Mouse (Mus musculus) adipocyte (in vitro differentiated cells): Measurements from ENCODE around the gene Sec24d.
A peak's percentile ranks its signal among the peaks of the same experiment; 100 is the strongest.

Experiments used
- DNase-seq: peaks from one replicate; pipeline ENCODE4 v3.0.0-alpha.2; 2016; ENCODE audit warnings: low spot score

Sec24d gene

DNA sequence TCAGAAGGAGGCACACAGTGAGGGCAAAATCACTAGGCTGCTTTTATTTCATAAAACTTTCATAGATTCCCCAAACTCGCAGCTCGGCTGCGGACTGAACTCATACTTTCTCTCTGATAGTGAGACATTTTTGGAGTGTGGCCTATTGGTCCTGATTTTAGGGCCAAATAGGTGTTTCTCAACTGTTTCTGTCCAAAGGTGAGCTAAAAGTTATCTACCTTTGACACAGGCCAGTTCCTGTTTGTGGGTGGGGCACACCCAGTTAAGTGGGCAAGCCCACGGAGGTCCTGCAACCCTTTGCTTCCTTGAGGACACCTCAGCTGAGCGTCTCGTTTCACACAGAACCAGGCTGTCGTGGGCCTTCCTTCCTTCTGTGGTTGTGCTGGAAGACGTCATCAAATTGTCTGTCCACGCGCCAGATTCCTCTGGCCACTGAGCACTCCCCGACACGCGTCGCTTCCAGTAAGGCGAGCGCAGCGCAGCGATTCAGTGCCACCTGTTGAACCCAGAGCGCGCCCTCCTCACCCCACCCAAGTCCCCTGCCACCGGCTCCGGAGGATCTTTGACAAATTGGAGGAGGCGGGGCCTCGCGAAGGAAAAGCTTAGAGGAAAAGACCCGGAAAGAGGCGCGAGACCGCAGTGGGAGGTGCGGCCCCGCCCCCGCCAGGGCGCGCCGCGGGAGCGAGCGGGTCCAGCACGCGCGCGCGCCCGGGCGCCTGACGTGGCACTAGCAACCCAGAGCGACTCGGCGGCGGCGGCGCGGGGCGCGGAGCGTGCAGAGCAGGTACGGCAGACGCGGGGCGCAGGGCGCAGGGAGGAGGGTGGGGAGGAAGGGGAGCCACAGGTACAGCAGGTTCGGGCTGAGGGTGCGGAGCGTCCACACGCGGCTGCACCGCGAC lies at the start of gene Sec24d:
Gene Sec24d, plus strand, starts transcription at position 703 of the 899 bp plus-strand sequence.
- peak; percentile 74 for DNase-seq

DNA sequence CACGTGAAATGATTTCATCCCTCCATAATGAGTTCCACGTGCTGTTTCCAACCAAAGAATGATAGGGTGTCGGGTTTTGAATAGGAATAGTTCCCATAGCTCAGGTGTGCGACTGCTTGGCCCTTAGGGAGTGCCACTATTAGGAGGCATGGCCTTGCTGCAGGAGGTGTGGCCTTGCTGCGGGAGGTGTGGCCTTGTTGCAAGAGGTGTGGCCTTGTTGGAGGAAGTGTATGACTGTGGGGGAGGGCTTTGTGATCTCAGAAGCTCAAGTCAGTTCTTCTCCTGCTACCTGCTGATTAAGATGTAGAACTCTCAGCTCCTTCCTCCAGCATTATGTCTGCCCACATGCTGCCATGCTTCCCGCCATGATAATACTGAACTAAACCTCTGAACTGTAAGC lies 48.6 kb upstream of the Sec24d start:
- DNase-seq, result no peak

DNA sequence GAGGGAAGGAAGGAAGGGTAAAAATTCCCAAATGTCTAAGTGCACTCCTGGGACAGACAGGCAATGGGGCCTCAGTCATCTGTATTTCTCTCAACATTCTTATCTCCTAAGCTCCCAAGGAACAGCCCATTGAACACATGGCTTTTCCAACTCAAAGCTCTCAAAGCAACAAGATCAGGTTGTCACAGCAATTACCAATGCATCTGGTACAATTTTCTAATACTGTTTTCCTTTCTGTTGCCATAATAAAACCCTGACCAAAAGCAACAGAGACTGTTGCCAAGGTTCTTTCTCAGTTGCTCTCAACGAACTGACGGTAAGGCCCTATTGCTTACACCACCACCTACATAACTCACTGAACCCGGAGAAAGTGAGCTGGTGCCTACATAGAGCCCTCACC lies 40.0 kb upstream of the Sec24d start:
- DNase-seq, result no peak

- no peak for DNase-seq
Measured at GRCm38 (mm10) chr3:123231639-123232038, 35.6 kb upstream of the Sec24d start.

- DNase-seq, result peak; percentile 70
Measured at GRCm38 (mm10) chr3:123234191-123234836, 32.9 kb upstream of the Sec24d start.

GRCm38 (mm10) chr3:123235495-123235894 lies 31.8 kb upstream of the Sec24d start:
- no peak for DNase-seq

DNA sequence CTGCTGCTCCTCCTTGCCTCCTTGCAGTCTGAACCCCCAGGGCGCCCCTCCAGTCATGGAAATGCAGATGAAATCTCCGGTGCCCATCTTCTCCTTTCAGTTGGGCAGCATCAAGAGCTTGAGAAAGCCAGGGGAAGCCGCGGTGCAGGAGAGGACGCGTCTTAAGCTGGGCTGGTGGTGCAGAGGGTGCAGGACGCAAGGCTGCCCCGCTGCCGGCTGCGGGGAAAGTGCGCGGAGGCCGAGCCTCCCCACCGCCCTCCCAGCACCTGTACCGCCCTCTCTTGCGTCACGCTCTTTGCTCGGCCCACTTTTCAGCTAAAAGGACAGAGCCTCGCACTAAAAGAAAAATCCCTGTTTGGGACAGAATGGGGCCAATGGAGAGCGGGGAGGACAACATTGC lies 31.3 kb upstream of the Sec24d start, which contains the start of gene Synpo2:
Gene Synpo2, minus strand, starts transcription at position 229 of the 400 bp plus-strand sequence.
- DNase-seq, result no peak

GRCm38 (mm10) chr3:123237039-123237438 lies 30.2 kb upstream of the Sec24d start:
- no peak for DNase-seq

GRCm38 (mm10) chr3:123237446-123237845 lies 29.8 kb upstream of the Sec24d start:
- no peak for DNase-seq

- no peak for DNase-seq
Measured at GRCm38 (mm10) chr3:123244376-123244775, 22.9 kb upstream of the Sec24d start.

DNA sequence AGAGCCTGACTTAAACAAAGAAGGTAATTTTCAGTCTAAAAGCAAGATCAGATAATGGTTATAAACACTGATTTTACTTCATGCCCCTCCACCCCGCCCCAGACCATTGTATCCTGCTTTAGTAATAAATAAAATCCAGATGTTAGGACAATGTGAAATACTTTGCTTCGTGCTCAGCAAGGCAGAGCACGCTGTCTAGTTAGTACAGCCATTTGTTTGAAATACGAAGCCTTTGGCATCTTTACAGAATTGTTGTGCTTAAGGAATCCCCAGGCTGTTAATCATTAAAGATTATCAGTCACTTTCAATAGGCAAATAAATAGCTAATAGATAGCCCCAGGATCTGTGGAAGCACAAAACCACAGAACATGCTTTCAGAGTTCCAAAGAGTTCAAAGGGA lies 21.6 kb upstream of the Sec24d start:
- no peak for DNase-seq

DNA sequence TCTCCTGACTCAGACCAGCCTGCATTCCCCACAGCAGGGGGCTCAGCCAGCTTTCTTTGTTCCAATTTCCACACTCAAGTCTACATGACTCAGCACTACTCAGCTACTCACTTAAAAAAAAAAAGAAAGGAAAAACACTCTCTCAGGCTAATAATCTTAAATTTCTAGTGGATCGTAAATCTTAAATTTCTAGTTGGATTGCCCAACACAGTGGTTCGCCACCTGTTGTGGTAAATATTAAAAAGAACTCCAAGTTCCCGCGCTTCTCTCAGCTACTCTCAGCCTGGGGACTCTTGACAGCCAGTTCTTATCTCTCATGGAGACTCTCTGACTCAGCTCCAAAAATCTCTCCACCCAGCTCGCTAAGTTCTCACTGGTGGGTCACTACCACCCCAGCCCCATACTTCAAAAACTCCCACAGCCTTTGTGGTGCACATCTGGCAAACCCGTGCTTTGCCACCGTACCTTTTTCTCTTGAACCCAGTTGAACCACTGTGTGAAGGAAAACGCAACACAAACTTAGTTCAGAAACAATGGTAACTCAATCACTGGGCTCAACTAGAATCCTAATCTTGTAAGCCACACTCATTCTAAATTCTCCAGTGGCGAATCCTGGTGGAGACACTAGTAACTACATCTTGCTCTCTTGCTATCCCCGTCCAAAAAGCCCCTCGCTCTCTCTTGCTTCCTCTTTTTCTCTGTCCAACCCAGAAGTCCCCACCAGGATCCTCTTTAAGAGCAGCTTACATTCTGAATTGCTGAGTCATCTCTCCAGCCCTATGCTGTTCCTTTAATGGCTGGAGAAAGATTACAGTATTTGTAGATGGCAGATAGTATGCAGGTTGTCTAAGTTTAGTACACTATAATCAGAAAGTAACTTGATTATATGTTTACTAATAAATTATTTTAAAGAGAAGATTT lies 10.8 kb upstream of the Sec24d start:
- peak; percentile 21 for DNase-seq

DNA sequence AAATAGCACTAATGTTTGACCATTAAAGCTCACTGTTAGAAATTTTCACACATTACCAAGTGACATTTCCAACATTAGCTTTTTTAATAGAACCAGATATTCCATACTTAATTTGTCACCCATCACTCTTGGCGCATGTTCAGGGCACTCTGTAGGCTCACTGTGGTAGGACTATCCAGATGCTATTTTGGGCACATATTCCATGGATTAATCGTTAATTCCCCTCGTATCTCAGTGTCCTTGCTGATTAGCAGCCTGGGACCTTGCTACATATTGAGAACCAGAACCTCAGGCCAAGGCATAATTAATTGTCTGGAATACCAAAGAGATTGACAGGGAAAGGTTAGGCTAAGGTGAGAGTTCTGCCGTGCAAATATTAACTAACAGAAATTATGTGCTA lies 8.5 kb upstream of the Sec24d start:
- DNase-seq, result no peak

- no peak for DNase-seq
Measured at GRCm38 (mm10) chr3:123264706-123265105, 2.5 kb upstream of the Sec24d start.

GRCm38 (mm10) chr3:123267741-123268201 lies 516 bp downstream of the Sec24d start:
- peak; percentile 73 for DNase-seq

- no peak for DNase-seq
Measured at GRCm38 (mm10) chr3:123282866-123283615, 15.8 kb downstream of the Sec24d start.

DNA sequence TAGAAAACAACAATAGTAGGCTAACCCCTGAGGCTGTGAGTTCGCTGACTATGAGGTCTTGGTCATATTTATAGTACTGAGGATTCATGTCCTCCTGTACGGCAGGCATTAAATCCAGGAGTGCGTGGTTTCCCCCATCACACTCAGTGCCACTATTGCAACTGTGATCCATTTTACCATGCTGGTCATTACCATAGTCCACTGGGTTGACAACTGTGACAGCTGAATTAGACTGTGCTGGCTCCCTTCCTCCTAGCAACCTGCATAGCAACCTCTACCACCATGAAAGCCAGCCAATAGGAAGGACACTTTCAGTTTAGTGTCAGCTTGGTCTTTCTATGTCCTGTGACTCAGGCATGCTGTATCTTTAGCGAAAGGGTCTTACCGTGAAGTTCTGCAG lies 17.0 kb downstream of the Sec24d start:
- no peak for DNase-seq

DNA sequence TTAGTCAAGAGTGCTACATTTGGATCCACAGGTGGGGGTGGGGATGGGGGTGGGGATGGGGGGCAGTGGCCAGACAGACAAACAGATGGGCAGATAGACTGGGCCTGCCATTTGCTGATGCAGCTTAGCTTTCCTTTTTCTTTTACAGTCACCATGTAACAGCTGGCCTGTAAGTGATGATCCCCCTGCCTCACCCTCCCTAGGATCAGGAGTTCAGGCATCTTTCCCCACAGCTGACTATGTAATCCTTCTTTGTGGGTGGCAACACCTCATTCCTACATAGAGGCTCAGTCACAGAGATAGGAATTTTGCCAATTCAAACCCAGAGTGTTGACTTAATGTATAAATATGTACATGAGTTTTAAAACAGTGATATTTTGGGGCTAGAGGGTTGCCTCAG lies 18.4 kb downstream of the Sec24d start:
- no peak for DNase-seq

- DNase-seq, result peak; percentile 15
Measured at GRCm38 (mm10) chr3:123288856-123289570, 21.8 kb downstream of the Sec24d start.

GRCm38 (mm10) chr3:123291670-123292069 lies 24.4 kb downstream of the Sec24d start:
- no peak for DNase-seq

GRCm38 (mm10) chr3:123296654-123297053 lies 29.4 kb downstream of the Sec24d start:
- no peak for DNase-seq
